Mouse (Mus musculus) heart, postnatal 0 days (tissue): ENCODE measurements around the gene Lgals9.

Experiments
- CTCF ChIP-seq: IDR thresholded peaks from 2 replicates; pipeline ENCODE4 v1.5.1; 2016; ENCODE audit warnings: antibody characterized with exemption, control low read depth, low read depth
- EP300 ChIP-seq: IDR thresholded peaks from 2 replicates; pipeline ENCODE4 v1.6.1; 2016; ENCODE audit warnings: antibody characterized with exemption, low read depth

DNA sequence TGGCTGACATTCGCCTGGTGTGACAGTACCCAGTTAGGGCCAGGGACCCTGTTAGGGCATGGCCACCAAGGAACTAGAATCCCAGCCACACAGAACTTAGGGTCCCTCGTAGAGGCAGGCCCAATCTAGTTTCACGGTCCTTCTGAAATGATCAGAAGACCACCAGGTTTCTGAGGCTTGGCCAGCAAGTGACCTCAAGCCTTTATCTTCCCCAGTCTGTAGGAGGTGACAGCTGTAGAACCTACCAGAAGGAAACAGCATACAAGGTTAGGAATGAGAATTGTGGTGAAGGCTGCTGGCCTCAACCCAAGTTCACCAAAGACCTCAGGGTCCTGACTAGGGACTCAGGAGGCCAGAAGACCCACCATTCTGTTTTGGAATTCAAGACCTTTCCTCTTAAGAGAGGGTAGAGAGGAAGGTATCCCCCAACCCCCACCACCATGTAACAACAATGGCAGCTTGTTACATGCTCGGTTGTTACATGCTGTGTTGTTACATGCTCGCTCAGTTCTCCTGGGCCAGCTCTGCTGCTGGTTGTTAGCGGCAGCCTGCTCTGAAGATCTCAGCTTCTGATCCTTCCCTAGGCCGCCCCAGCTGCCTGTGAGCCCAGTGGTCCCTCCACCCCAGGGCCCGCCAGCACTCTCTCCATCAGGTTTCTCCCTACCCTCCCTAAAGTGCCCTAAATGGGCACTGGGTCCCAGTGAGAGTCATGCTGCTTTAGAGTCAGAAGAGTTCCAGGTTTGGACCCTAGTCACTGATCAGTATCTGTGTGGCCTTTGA, 7.8 kb downstream of the Lgals9 start:
- TF ChIP-seq CTCF, result no peak
- no peak for TF ChIP-seq EP300
